Mouse (Mus musculus) testis, adult 2 months (tissue): ENCODE results near the gene Brd3. TPM values are rescaled to one million over a fixed set of nuclear protein-coding genes. Genes with fewer than 3 reads are reported as not detected.
"Not testable (repeated sequence)": the region's sequence is repeated elsewhere in the genome, so short reads cannot be mapped to it uniquely, and the experiment has no call there.

Experiments
- H3K27ac ChIP-seq: fragments of 200-500 bp; 2 replicates; pipeline ENCODE4 v1.5.1; 2012; ENCODE audit warnings: low read depth, low read length; ENCODE audit not compliant: control insufficient read depth, insufficient read depth
- H3K27me3 ChIP-seq: fragments of 200-500 bp; 2 replicates; pipeline ENCODE4 v1.6.1; 2012; ENCODE audit warnings: mild to moderate bottlenecking, low read length, moderate library complexity; ENCODE audit not compliant: control insufficient read depth, insufficient read depth
- H3K36me3 ChIP-seq: fragments of 200-500 bp; 2 replicates; pipeline ENCODE4 v1.6.1; 2012; ENCODE audit warnings: mild to moderate bottlenecking, low read length; ENCODE audit not compliant: control insufficient read depth, insufficient read depth
- H3K4me1 ChIP-seq: fragments of 200-500 bp; 2 replicates; pipeline ENCODE4 v1.6.1; 2012; ENCODE audit warnings: low read length; ENCODE audit not compliant: control insufficient read depth, insufficient read depth
- H3K4me3 ChIP-seq: fragments of 200-500 bp; 2 replicates; pipeline ENCODE4 v1.5.1; 2012; ENCODE audit warnings: low read depth, mild to moderate bottlenecking, low read length, moderate library complexity, mixed read lengths; ENCODE audit not compliant: control insufficient read depth
- CTCF ChIP-seq: fragments of 200-500 bp; IDR thresholded peaks from 2 replicates; pipeline ENCODE4 v1.5.1; 2012; ENCODE audit warnings: low read depth, mild to moderate bottlenecking, inconsistent platforms, low read length, moderate library complexity; ENCODE audit not compliant: control insufficient read depth, insufficient read depth, insufficient replicate concordance
- POLR2A ChIP-seq: fragments of 200-500 bp; IDR thresholded peaks from 2 replicates; pipeline ENCODE4 v1.6.1; 2012; ENCODE audit warnings: low read depth, mild to moderate bottlenecking, inconsistent platforms, low read length, moderate library complexity; ENCODE audit not compliant: control insufficient read depth
- polyA plus RNA-seq: library from polyadenylated mRNA; depleted of rRNA; stranded (reverse); fragments of >200 nt; gene quantifications from 2 replicates; pipeline ENCODE4 v1.2.3, GENCODE M21; 2012; rRNA removed

Gene Brd3
- 109 and 119 TPM in 2 replicates for polyA plus RNA-seq

DNA sequence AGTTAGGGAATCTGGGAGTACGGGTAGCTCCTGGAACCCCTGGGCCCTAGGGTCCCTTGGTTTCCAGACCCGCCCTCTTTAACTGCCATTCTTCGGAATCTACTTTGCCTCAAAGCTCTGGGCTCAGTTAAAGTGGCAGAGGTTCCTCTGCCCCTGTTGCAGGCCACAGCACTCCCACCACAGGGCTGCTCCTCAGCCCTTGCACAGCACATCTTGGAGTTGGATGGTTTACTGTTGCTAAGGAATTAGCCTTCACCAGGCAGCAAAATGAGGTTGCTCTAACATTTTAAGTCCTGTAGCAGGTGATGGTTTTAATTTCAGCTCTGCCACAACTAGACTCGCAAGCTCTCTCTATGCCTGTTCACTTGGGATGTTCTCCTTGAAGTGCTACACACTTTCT lies at the start of gene Brd3:
Gene Brd3 (minus strand): TSS at position 101 of the 400 bp plus-strand sequence.
- Histone ChIP-seq H3K27me3 (no peaks in the 10 kb centered on the region), H3K27ac (peak within 1 kb of the TSS; percentile 90), H3K4me3 (peak within 1 kb of the TSS; percentile 86), H3K4me1 (peaks cover 20% of the 10 kb centered on the region), H3K36me3 (no peaks in the 10 kb centered on the region)
- no peak for TF ChIP-seq CTCF
- peak; percentile 60 for TF ChIP-seq POLR2A

DNA sequence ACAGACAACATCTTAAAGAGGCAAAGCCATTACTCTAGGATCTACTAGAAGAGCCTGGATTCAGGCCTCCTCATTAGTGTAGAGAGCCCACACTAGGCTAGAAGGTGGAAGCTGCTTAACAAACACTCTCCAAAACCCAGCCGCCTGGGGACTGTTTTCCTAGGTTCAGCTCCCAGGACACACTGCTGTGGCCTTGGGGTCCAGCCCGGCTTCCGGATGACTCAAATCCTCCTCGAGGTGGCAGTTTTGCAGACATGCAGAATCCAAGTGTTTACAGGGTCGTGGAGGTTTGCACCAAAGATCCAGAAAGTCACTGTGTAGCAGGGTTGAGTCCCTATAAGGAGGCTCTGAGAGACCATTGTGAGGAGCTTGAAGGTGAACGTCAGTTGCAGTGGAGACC lies 49.5 kb upstream of the Brd3 start:
- TF ChIP-seq CTCF (no peak), POLR2A (no peak)
- Histone ChIP-seq H3K4me3 (no peak overlapping the region), H3K36me3 (no peaks in the 10 kb centered on the region), H3K27me3 (no peaks in the 10 kb centered on the region), H3K4me1 (peaks cover 5% of the 10 kb centered on the region), H3K27ac (no peak overlapping the region)

DNA sequence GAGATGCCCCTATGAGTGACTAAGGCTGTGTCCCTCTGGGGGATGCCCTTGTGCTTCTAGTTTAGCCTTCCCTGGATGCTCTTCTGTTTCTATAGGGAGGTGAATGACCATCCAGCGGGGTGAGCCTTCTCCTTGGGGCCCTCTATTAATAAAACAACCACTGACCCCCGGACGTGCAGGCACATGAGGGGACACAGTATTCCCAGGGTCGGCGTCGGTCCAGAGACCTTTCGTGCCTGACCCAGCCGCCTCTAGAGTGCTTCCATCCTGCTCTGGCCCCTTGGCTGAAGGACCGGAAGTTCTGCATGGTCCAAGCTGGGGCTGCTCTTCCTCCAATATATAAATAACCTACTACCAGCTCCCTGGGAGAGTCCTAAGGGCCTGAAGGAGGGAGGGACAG lies 46.8 kb upstream of the Brd3 start:
- H3K4me3 ChIP-seq, result no peak overlapping the region
- no peak overlapping the region for H3K27ac ChIP-seq
- peaks cover 4% of the 10 kb centered on the region for H3K4me1 ChIP-seq
- TF ChIP-seq CTCF (no peak), POLR2A (no peak)
- H3K27me3 ChIP-seq, result no peaks in the 10 kb centered on the region
- no peaks in the 10 kb centered on the region for H3K36me3 ChIP-seq

GRCm38 (mm10) chr2:27552620-27553287 lies 45.3 kb upstream of the Brd3 start:
- no peaks in the 10 kb centered on the region for H3K36me3 ChIP-seq
- peaks cover 4% of the 10 kb centered on the region for H3K4me1 ChIP-seq
- no peak overlapping the region for H3K27ac ChIP-seq
- TF ChIP-seq CTCF (peak; percentile 67; the same call in 1 of the 2 replicates), POLR2A (no peak)
- H3K4me3 ChIP-seq, result no peak overlapping the region
- H3K27me3 ChIP-seq, result no peaks in the 10 kb centered on the region

- Histone ChIP-seq H3K36me3 (no peaks in the 10 kb centered on the region), H3K27ac (no peak overlapping the region), H3K27me3 (no peaks in the 10 kb centered on the region), H3K4me1 (no peaks in the 10 kb centered on the region), H3K4me3 (no peak overlapping the region)
- TF ChIP-seq CTCF (no peak), POLR2A (no peak)
Measured at GRCm38 (mm10) chr2:27548664-27549369, 41.4 kb upstream of the Brd3 start.

GRCm38 (mm10) chr2:27547986-27548385 lies 40.5 kb upstream of the Brd3 start:
- no peak overlapping the region for H3K27ac ChIP-seq
- H3K36me3 ChIP-seq, result no peaks in the 10 kb centered on the region
- no peak overlapping the region for H3K4me3 ChIP-seq
- no peaks in the 10 kb centered on the region for H3K27me3 ChIP-seq
- H3K4me1 ChIP-seq, result no peaks in the 10 kb centered on the region
- TF ChIP-seq CTCF, result no peak
- TF ChIP-seq POLR2A, result no peak

DNA sequence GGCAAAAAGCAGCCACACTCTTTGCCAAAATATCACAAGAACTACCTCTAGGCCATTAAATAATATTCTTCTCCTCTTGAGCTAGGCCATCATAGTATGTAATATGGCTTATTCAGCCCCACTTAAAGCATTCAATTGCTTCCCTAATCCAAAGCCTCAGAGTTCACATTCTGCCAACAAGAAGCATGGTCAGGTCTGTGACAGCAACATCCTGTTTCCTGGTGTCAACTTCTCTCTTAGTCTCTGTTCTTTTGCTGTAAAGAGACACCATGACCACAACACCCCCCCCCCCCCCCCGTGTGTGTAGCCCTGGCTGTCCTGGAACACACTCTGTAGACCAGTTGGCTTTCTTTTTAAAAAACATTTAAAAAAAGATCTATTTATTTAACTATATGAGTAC lies 39.9 kb upstream of the Brd3 start:
- Histone ChIP-seq H3K36me3 (no peaks in the 10 kb centered on the region), H3K4me3 (no peak overlapping the region), H3K4me1 (no peaks in the 10 kb centered on the region), H3K27ac (no peak overlapping the region), H3K27me3 (no peaks in the 10 kb centered on the region)
- TF ChIP-seq POLR2A, result no peak
- no peak for TF ChIP-seq CTCF

DNA sequence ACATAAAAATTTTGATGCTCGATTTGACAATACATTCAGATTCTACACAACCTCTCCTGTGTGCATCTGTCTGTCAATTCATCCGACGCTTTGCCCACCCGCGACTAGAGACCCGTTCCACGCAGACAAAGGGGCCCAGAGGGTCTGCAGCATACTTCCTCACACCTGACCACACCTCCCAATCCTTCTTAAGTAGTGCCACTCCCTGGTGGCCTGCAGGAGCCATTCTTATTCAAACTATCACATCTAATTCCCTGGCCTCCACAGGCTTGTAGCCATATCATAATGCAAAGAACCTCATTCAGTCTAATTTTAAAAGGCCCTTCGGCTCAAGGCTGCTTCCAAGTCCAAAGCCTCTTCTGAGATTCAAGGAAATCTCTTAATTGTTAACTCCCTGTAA lies 38.6 kb upstream of the Brd3 start:
- not testable (repeated sequence) for H3K36me3 ChIP-seq, H3K27me3 ChIP-seq, H3K4me1 ChIP-seq, H3K4me3 ChIP-seq, H3K27ac ChIP-seq

GRCm38 (mm10) chr2:27545517-27545916 lies 38.1 kb upstream of the Brd3 start:
- not testable (repeated sequence) for H3K27me3 ChIP-seq, H3K27ac ChIP-seq, H3K4me1 ChIP-seq, H3K36me3 ChIP-seq, H3K4me3 ChIP-seq
